Mouse (Mus musculus) WW6 (cell line): ENCODE data around the gene Gnas.
"Not testable (repeated sequence)": the region's sequence is repeated elsewhere in the genome, so short reads cannot be mapped to it uniquely, and the experiment has no call there.

ENCODE experiments used
- DNase-seq: peaks from one replicate; pipeline ENCODE4 v3.0.0-alpha.2; 2013; ENCODE audit warnings: low read depth, low spot score

The Gnas gene

DNA sequence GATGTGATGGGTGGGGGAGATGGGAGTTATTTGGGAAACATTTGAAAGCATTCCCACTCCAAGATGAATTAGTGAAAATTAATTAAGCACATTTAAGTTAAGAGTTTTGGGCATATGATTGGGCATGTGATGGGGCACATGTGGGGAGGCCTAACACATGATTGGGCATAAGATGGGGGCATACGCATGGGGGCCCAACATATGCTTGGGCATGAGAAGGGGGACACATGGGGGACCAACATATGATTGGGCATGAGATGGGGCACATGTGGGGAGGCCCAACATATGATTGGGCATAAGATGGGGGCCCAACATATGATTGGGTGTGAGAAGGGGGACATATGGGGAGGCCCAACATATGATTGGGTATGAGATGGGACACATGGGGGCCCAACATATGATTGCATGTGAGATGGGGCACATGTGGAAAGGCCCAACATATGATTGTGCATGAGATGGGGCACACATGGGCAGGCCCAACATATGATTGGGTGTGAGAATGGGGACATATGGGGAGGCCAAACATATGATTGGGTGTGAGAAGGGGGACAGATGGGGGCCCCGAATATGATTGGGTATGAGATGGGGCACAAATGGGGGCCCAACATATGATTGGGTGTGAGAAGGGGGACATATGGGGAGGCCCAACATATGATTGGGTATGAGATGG is 63.0 kb downstream of the Gnas start:
- not testable (repeated sequence) for DNase-seq

GRCm38 (mm10) chr2:174358516-174358915 is 74.4 kb downstream of the Gnas start:
- DNase-seq = no peak

GRCm38 (mm10) chr2:174359656-174360055 is 75.5 kb downstream of the Gnas start:
- no peak for DNase-seq

- no peak for DNase-seq
These were observed 82.5 kb downstream of the Gnas start for GRCm38 (mm10) chr2:174366571-174366970.

DNA sequence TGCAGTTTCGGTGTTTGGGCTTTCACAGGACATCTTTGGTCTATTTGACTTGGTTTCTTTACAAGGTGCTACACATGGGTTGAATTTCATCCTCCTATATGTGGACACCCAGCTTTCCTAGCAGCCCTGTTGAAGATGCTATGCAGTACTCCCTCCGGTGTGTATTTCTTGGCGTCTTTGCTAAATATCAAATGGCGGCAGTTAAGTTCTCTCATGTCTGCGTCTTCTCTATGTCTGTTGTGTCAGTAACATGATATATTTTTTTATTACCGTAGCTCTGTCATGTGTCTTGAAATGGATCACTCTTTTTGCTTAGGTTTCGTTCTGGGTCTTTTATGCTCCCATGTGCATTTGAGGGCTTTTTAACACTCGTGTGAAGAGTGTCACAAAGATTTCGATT is 96.9 kb downstream of the Gnas start:
- DNase-seq = no peak

DNA sequence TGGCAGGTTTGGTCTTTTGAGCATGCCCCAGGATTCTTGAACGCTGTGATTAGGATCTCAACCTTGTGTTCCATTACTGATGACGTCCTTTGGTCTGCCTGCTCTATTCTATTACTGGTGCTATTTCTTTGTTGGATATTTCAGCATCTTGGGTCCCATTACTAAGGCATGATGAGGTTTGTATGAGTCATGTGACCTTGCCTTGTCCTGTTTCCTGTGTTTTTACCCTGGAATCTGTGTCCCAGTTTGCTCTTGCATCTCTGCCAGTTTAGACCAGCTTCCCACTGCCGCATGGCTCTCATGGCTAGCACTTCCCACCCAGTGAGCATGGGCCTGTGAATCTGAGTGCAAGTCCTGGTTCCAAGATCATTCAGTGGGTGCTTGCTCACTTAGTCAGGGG is 107.8 kb downstream of the Gnas start:
- no peak for DNase-seq

DNA sequence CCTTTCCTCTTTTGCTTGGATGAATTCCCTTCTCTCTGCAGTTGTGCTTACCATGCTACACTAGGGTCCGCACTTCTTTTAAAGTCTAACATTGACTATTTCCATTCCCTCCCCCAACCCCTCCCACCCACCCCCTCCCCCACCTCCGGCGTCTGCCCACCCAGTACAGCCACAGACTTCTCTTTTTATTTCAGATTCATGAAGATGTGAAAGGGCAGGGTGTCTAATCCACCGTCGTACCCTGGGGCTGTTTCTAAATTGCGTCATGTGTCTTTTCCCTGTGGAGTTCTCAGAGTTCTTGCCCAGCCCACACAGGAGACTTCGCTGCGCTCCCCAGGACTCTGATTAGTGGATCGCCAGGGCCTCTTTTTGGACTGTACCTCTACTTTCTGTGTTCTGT is 108.4 kb downstream of the Gnas start:
- no peak for DNase-seq

- DNase-seq = no peak
These were observed 109.3 kb downstream of the Gnas start for GRCm38 (mm10) chr2:174393383-174393782.
